Mouse (Mus musculus): Measurements from ENCODE around the gene Srrt. TPM values are rescaled to one million over a fixed set of nuclear protein-coding genes. Genes with fewer than 3 reads are reported as not detected.
A peak's percentile ranks its signal among the peaks of the same experiment; 100 is the strongest.
"Not testable (repeated sequence)": the region's sequence is repeated elsewhere in the genome, so short reads cannot be mapped to it uniquely, and the experiment has no call there.

Srrt gene
- polyA plus RNA-seq, 1 experiment from 2014 or later, result 141 TPM

GRCm38 (mm10) chr5:137285986-137286385, 21.5 kb downstream of the Srrt start:
- Histone ChIP-seq H3K27ac (ENCODE audit: low read depth) (no peak overlapping the region), H3K4me3 (ENCODE audit: low read depth, low read length) (no peak overlapping the region), H3K27me3 (ENCODE audit: insufficient read depth, low read length) (peaks cover 41% of the 10 kb centered on the region), H3K9ac (no peak overlapping the region), H3K36me3 (ENCODE audit: insufficient read depth) (no peaks in the 10 kb centered on the region), H3K9me3 (ENCODE audit: low read depth, low read length) (no peaks in the 10 kb centered on the region), H3K4me2 (no peak overlapping the region), H3K4me1 (ENCODE audit: insufficient read depth) (no peaks in the 10 kb centered on the region; the same call in 1 of the 2 replicates)
- WGBS, result 34% methylated on average over 7 of the region's 7 CpGs
- ATAC-seq (ENCODE audit: insufficient read depth), result no peak
- no peak for TF ChIP-seq CTCF (IDR thresholded peaks at IDR 0.05; ENCODE audit: low read depth)
- no peak for DNase-seq

- Histone ChIP-seq H3K4me2 (no peak overlapping the region), H3K4me1 (ENCODE audit: insufficient read depth) (no peaks in the 10 kb centered on the region; the same call in 1 of the 2 replicates), H3K4me3 (ENCODE audit: low read depth, low read length) (no peak overlapping the region), H3K27me3 (ENCODE audit: insufficient read depth, low read length) (peaks cover 31% of the 10 kb centered on the region), H3K9me3 (ENCODE audit: low read depth, low read length) (no peaks in the 10 kb centered on the region), H3K27ac (ENCODE audit: low read depth) (no peak overlapping the region), H3K36me3 (ENCODE audit: insufficient read depth) (no peaks in the 10 kb centered on the region), H3K9ac (no peak overlapping the region)
- 63% methylated on average over 5 of the region's 5 CpGs for WGBS
- DNase-seq (peak; percentile 55), ATAC-seq (ENCODE audit: insufficient read depth) (no peak)
- TF ChIP-seq CTCF (IDR thresholded peaks at IDR 0.05; ENCODE audit: low read depth), result peak; percentile 69
Observed at GRCm38 (mm10) chr5:137285045-137285444, 22.4 kb downstream of the Srrt start.

- not testable (repeated sequence) for ATAC-seq (ENCODE audit: insufficient read depth); H3K9ac ChIP-seq; DNase-seq; H3K9me3 ChIP-seq (ENCODE audit: low read depth, low read length); H3K36me3 ChIP-seq (ENCODE audit: insufficient read depth); H3K27ac ChIP-seq (ENCODE audit: low read depth); H3K4me2 ChIP-seq; H3K4me3 ChIP-seq (ENCODE audit: low read depth, low read length); H3K4me1 ChIP-seq (ENCODE audit: insufficient read depth)
- WGBS, result 75% methylated on average over 6 of the region's 6 CpGs
- peaks cover 25% of the 10 kb centered on the region for H3K27me3 ChIP-seq (ENCODE audit: insufficient read depth, low read length)
Observed at GRCm38 (mm10) chr5:137284411-137284810, 23.1 kb downstream of the Srrt start.

GRCm38 (mm10) chr5:137277360-137278342, 29.8 kb downstream of the Srrt start:
- Histone ChIP-seq H3K27ac (ENCODE audit: low read depth) (no peak overlapping the region), H3K9me3 (ENCODE audit: low read depth, low read length) (peaks cover 6% of the 10 kb centered on the region; the same call in 1 of the 2 replicates), H3K4me3 (ENCODE audit: low read depth, low read length) (no peak overlapping the region), H3K4me1 (ENCODE audit: insufficient read depth) (no peaks in the 10 kb centered on the region), H3K9ac (no peak overlapping the region), H3K4me2 (no peak overlapping the region), H3K36me3 (ENCODE audit: insufficient read depth) (no peaks in the 10 kb centered on the region), H3K27me3 (ENCODE audit: insufficient read depth, low read length) (no peaks in the 10 kb centered on the region)
- peak; percentile 68 for TF ChIP-seq CTCF (IDR thresholded peaks at IDR 0.05; ENCODE audit: low read depth)
- 44% methylated on average over 18 of the region's 18 CpGs for WGBS
- DNase-seq, result peak; percentile 73
- ATAC-seq (ENCODE audit: insufficient read depth), result no peak

GRCm38 (mm10) chr5:137268131-137268910, 39.2 kb downstream of the Srrt start:
- no peak overlapping the region for H3K4me3 ChIP-seq (ENCODE audit: low read depth, low read length)

GRCm38 (mm10) chr5:137264787-137265186, 42.7 kb downstream of the Srrt start:
- no peaks in the 10 kb centered on the region for H3K9me3 ChIP-seq (ENCODE audit: low read depth, low read length)
- H3K4me1 ChIP-seq (ENCODE audit: insufficient read depth), result no peaks in the 10 kb centered on the region
- no peaks in the 10 kb centered on the region for H3K27me3 ChIP-seq (ENCODE audit: insufficient read depth, low read length)
- WGBS, result 83% methylated on average over 11 of the region's 11 CpGs
- TF ChIP-seq CTCF (IDR thresholded peaks at IDR 0.05; ENCODE audit: low read depth), result no peak
- H3K4me2 ChIP-seq, result no peak overlapping the region
- ATAC-seq (ENCODE audit: insufficient read depth) (no peak), DNase-seq (no peak)
- H3K27ac ChIP-seq (ENCODE audit: low read depth), result no peak overlapping the region
- no peaks in the 10 kb centered on the region for H3K36me3 ChIP-seq (ENCODE audit: insufficient read depth)
- H3K4me3 ChIP-seq (ENCODE audit: low read depth, low read length), result no peak overlapping the region
- no peak overlapping the region for H3K9ac ChIP-seq

More at GRCm38 (mm10) chr5:137268131-137268910, 39.2 kb downstream of the Srrt start:
- H3K9ac ChIP-seq, result no peak overlapping the region
- peaks cover 5% of the 10 kb centered on the region; the same call in 1 of the 2 replicates for H3K9me3 ChIP-seq (ENCODE audit: low read depth, low read length)
- ATAC-seq (ENCODE audit: insufficient read depth) (no peak), DNase-seq (no peak)
- peak overlapping the region; percentile 37 for H3K4me2 ChIP-seq
- WGBS, result 27% methylated on average over 17 of the region's 18 CpGs
- H3K36me3 ChIP-seq (ENCODE audit: insufficient read depth), result no peaks in the 10 kb centered on the region
- H3K27ac ChIP-seq (ENCODE audit: low read depth), result no peak overlapping the region
- H3K4me1 ChIP-seq (ENCODE audit: insufficient read depth), result no peaks in the 10 kb centered on the region
- no peaks in the 10 kb centered on the region for H3K27me3 ChIP-seq (ENCODE audit: insufficient read depth, low read length)
- no peak for TF ChIP-seq CTCF (IDR thresholded peaks at IDR 0.05; ENCODE audit: low read depth)
